Mouse (Mus musculus) liver, embryonic 11.5 days (tissue): ENCODE results near the gene Rsl24d1. TPM values are rescaled to one million over a fixed set of nuclear protein-coding genes. Genes with fewer than 3 reads are reported as not detected.
"Not testable (repeated sequence)": the region's sequence is repeated elsewhere in the genome, so short reads cannot be mapped to it uniquely, and the experiment has no call there.

ENCODE experiments used
- ATAC-seq: fragments of 200-750 bp; cut with Nextera tagmentation; replicated peaks from 2 replicates; pipeline ENCODE4 v1.8.0; 2017; ENCODE audit warnings: moderate number of reproducible peaks, mild to moderate bottlenecking, moderate TSS enrichment, moderate library complexity; ENCODE audit not compliant: low FRiP score
- DNase-seq: peaks from one replicate; pipeline ENCODE4 v3.0.0-alpha.2; 2017; ENCODE audit warnings: low spot score
- H3K27ac ChIP-seq: fragments of 300-500 bp; sonication (generic); 2 replicates; pipeline ENCODE4 v1.5.1; 2014; ENCODE audit warnings: mild to moderate bottlenecking, low read depth, low read length, control low read depth
- H3K27me3 ChIP-seq: fragments of 300-500 bp; sonication (generic); replicated peaks from 2 replicates; pipeline ENCODE4 v1.6.1; 2014; ENCODE audit warnings: low read length, mixed read lengths; ENCODE audit not compliant: control insufficient read depth, insufficient read depth
- H3K36me3 ChIP-seq: fragments of 300-500 bp; sonication (generic); 2 replicates; pipeline ENCODE4 v1.6.1; 2014; ENCODE audit warnings: mild to moderate bottlenecking, low read length, moderate library complexity, mixed read lengths; ENCODE audit not compliant: control insufficient read depth, insufficient read depth
- H3K4me1 ChIP-seq: fragments of 300-500 bp; sonication (generic); replicated peaks from 2 replicates; pipeline ENCODE4 v1.6.1; 2014; ENCODE audit warnings: low read length, mixed read lengths; ENCODE audit not compliant: control insufficient read depth, insufficient read depth
- H3K4me2 ChIP-seq: fragments of 300-500 bp; sonication (generic); 2 replicates; pipeline ENCODE4 v1.6.1; 2014; ENCODE audit warnings: mild to moderate bottlenecking, control low read depth, moderate library complexity
- H3K4me3 ChIP-seq: fragments of 300-500 bp; sonication (generic); 2 replicates; pipeline ENCODE4 v1.5.1; 2014; ENCODE audit warnings: low read depth, low read length, control low read depth
- H3K9ac ChIP-seq: fragments of 300-500 bp; sonication (generic); 2 replicates; pipeline ENCODE4 v1.6.1; 2014; ENCODE audit warnings: low read depth, low read length, control low read depth
- H3K9me3 ChIP-seq: fragments of 300-500 bp; sonication (generic); 2 replicates; pipeline ENCODE4 v1.6.1; 2016; ENCODE audit warnings: low read length, inconsistent platforms, mixed read lengths; ENCODE audit not compliant: control insufficient read depth
- WGBS: fragments of 180-500 bp; shearing (Covaris S2); extraction: QIAGEN DNeasy Blood & Tissue Kit; methylation state at CpG from one replicate; pipeline ENCODE4 v1.1.7; 2014; 5-methylcytosine and 5-hydroxymethylcytosine counted together
- polyA plus RNA-seq: library from polyadenylated mRNA; unstranded; fragments of >200 nt; fragmentation: Nextera tagmentation; extraction: Ambion mirVana; gene quantifications from 2 replicates; pipeline ENCODE4 v1.2.1, GENCODE M21; 2014

Gene Rsl24d1
- polyA plus RNA-seq, 1 experiment from 2014 or later: 156 TPM

GRCm38 (mm10) chr9:73079349-73079748 is 33.9 kb upstream of the Rsl24d1 start:
- H3K9me3 ChIP-seq, H3K4me3 ChIP-seq, H3K4me1 ChIP-seq, DNase-seq, H3K36me3 ChIP-seq, H3K27me3 ChIP-seq, ATAC-seq, H3K27ac ChIP-seq, H3K9ac ChIP-seq, H3K4me2 ChIP-seq: not testable (repeated sequence)
- 78% methylated on average over 9 of the region's 12 CpGs for WGBS

GRCm38 (mm10) chr9:73079801-73080325 is 33.4 kb upstream of the Rsl24d1 start:
- Histone ChIP-seq H3K4me2 (no peak overlapping the region), H3K27ac (no peak overlapping the region), H3K9me3 (no peaks in the 10 kb centered on the region), H3K4me3 (no peak overlapping the region), H3K27me3 (no peaks in the 10 kb centered on the region), H3K4me1 (no peaks in the 10 kb centered on the region), H3K9ac (no peak overlapping the region), H3K36me3 (no peaks in the 10 kb centered on the region)
- 65% methylated on average over 7 of the region's 7 CpGs for WGBS
- ATAC-seq (no peak), DNase-seq (no peak)

DNA sequence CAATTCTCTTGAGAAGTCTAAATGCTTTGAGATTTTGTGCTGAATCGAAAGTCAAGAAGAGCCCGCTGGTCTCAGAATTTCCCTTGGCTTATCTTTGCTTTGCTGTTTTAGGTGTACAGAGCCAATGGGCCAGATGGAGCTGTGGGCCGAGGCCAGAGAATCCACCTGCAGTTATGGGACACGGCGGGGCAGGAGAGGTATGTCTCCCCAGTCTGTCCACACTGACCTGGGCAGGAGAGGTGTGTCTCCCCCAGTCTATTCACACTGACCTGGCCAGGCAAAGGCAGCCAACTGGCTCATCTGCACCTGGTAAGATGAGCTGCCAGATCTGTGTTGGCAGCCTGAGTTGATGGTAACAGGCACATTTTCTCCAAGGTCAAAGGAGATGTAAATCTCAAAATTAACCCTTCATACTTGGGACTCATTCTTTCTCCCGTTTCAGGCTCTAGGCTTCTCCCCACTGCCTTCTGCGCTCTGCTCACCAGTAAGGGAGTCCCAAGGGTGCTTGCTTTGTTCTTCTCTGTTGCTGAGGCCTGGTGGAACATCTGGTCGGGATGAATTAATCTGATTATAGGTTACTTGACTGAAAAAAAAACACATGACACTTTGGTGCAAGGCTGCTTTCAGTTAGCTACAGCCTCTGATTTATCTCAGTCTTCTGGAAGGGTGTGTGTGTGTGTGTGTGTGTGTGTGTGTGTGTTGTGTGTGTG is 30.8 kb upstream of the Rsl24d1 start:
- no peaks in the 10 kb centered on the region for H3K36me3 ChIP-seq
- no peak for DNase-seq
- H3K4me2 ChIP-seq: no peak overlapping the region
- H3K27ac ChIP-seq: no peak overlapping the region
- H3K4me3 ChIP-seq: no peak overlapping the region
- no peak overlapping the region for H3K9ac ChIP-seq
- no peak for ATAC-seq
- peaks cover 3% of the 10 kb centered on the region for H3K4me1 ChIP-seq
- H3K9me3 ChIP-seq: no peaks in the 10 kb centered on the region
- WGBS: 80% methylated on average over 8 of the region's 8 CpGs
- H3K27me3 ChIP-seq: no peaks in the 10 kb centered on the region

GRCm38 (mm10) chr9:73083956-73084355 is 29.3 kb upstream of the Rsl24d1 start:
- ATAC-seq (no peak), DNase-seq (no peak)
- Histone ChIP-seq H3K27me3 (no peaks in the 10 kb centered on the region), H3K4me2 (no peak overlapping the region), H3K9ac (no peak overlapping the region), H3K27ac (no peak overlapping the region), H3K9me3 (no peaks in the 10 kb centered on the region), H3K4me1 (peaks cover 3% of the 10 kb centered on the region), H3K36me3 (no peaks in the 10 kb centered on the region), H3K4me3 (no peak overlapping the region)
- WGBS: 58% methylated on average over 6 of the region's 6 CpGs

DNA sequence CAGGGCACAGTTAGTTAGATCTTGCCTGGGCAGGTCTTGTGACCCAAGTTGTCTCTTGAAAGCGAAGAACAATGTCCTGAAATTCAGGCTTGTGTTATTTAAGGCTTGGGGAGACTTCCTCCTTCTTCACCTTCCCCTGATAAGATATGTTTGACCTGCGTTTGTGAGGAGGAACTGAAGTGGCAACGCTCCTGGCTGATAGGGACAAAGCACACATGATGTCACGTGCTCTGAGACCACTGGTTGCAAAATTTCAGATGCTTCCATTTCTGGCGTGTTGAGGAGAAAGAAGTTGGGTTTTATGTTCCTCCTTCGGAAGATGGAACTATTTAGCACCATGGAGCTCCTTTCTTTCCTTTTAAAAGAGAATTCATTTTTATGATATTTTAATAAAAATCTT is 27.4 kb upstream of the Rsl24d1 start:
- no peaks in the 10 kb centered on the region for H3K36me3 ChIP-seq
- H3K27me3 ChIP-seq: no peaks in the 10 kb centered on the region
- WGBS: 37% methylated on average over 6 of the region's 6 CpGs
- H3K27ac ChIP-seq: peak overlapping the region; percentile 32; the same call in 1 of the 2 replicates
- no peaks in the 10 kb centered on the region for H3K9me3 ChIP-seq
- DNase-seq (no peak), ATAC-seq (no peak)
- peaks cover 3% of the 10 kb centered on the region for H3K4me1 ChIP-seq
- no peak overlapping the region for H3K4me2 ChIP-seq
- no peak overlapping the region for H3K9ac ChIP-seq
- H3K4me3 ChIP-seq: no peak overlapping the region

GRCm38 (mm10) chr9:73087121-73087520 is 26.1 kb upstream of the Rsl24d1 start:
- Histone ChIP-seq H3K4me1 (peaks cover 3% of the 10 kb centered on the region), H3K4me2 (no peak overlapping the region), H3K36me3 (no peaks in the 10 kb centered on the region), H3K27me3 (no peaks in the 10 kb centered on the region), H3K4me3 (no peak overlapping the region), H3K9me3 (no peaks in the 10 kb centered on the region), H3K27ac (no peak overlapping the region), H3K9ac (no peak overlapping the region)
- no peak for ATAC-seq
- no peak for DNase-seq
- WGBS: 64% methylated on average over 8 of the region's 8 CpGs

- Histone ChIP-seq H3K9me3 (no peaks in the 10 kb centered on the region), H3K27me3 (no peaks in the 10 kb centered on the region), H3K4me3 (no peak overlapping the region), H3K4me1 (peaks cover 3% of the 10 kb centered on the region), H3K27ac (no peak overlapping the region), H3K9ac (no peak overlapping the region), H3K36me3 (no peaks in the 10 kb centered on the region), H3K4me2 (no peak overlapping the region)
- 56% methylated on average over 5 of the region's 5 CpGs for WGBS
- DNase-seq: no peak
- ATAC-seq: no peak
Observed at GRCm38 (mm10) chr9:73087581-73087980, 25.6 kb upstream of the Rsl24d1 start.

DNA sequence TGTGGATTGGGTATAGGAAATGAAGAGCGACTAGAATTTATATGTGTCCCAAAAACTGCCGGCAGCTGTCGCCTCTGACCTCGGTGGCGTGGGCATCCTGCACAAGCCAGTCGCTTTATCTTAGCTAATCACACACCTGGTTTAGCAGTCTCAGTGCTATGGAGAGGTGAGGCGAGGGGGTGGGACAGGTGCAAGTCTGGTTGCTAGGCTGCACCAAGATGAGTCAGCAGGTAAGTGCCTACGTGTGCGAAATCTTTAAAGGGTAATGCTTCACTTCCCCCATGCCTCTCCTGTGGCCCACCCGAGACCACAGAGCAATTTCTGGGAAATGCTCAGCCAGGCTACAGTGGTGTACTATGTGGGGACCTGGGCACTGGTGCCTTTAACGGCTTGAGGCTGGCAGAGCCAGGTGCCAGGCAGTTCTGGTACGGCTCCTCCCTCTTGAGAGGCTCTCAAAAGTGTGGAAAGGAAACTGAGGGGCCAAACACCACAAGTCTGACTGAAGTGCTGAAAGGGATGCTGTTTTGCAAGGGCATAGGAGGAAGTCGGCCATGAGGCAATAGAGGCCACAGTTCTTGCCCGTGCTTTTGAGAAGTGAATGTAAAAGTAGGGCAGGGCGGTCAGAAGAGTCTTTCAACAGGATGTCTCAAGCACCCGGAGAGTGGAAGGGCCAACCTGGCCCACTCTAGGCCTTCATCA is 23.9 kb upstream of the Rsl24d1 start:
- ATAC-seq: no peak
- no peak overlapping the region for H3K4me3 ChIP-seq
- peak overlapping the region; percentile 43; the same call in 1 of the 2 replicates for H3K27ac ChIP-seq
- H3K9ac ChIP-seq: no peak overlapping the region
- no peak for DNase-seq
- WGBS: 54% methylated on average over 16 of the region's 16 CpGs
- peaks cover 3% of the 10 kb centered on the region for H3K4me1 ChIP-seq
- H3K36me3 ChIP-seq: no peaks in the 10 kb centered on the region
- H3K9me3 ChIP-seq: no peaks in the 10 kb centered on the region
- no peaks in the 10 kb centered on the region for H3K27me3 ChIP-seq
- H3K4me2 ChIP-seq: no peak overlapping the region

- DNase-seq (no peak), ATAC-seq (no peak)
- H3K4me1 ChIP-seq: peaks cover 3% of the 10 kb centered on the region
- no peak overlapping the region for H3K27ac ChIP-seq
- 77% methylated on average over 10 of the region's 10 CpGs for WGBS
- no peaks in the 10 kb centered on the region for H3K27me3 ChIP-seq
- no peak overlapping the region for H3K9ac ChIP-seq
- H3K36me3 ChIP-seq: no peaks in the 10 kb centered on the region
- no peaks in the 10 kb centered on the region for H3K9me3 ChIP-seq
- H3K4me2 ChIP-seq: no peak overlapping the region
- no peak overlapping the region for H3K4me3 ChIP-seq
Observed at GRCm38 (mm10) chr9:73090121-73090520, 23.1 kb upstream of the Rsl24d1 start.
